Mouse (Mus musculus): ENCODE results near the gene Shisa8.

DNA sequence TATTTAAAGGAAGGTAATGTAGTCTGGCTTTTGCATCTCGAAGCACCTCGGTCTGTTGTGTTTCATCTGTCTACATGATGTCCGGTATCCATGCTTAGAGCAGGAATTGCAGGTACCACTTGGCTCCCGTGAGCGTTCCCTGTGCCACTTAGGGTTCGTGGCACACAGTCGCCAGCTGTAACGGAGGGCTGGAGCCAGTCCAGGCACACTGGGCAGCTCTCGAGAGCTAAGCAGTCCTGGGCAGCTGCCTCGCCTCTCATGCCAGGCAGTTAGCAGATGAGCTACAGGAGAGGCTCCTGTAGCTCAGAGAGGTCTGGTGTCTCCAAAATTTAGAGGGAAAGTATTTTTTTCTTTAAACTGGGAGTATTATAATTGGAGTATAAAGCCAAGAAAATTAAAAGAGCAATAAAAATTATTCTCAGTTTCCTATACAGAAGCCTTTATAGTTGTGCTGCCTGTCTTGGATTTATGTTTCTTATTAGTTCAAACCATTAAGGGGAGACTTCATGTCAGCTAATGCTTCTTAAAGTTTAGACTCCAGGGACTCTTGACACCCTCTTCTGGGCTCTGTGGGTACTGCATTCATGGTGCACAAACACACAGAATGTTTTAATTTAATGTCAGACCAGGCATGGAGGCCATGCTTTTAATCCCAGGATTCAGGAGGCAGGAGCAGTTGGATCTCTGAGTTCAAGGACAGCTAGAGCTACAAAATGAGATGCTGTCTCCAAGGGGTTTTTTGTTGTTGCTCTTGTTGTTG is 24.0 kb downstream of the Shisa8 start:
- TF ChIP-seq GATA1 (IDR thresholded peaks at IDR 0.05; ENCODE audit: borderline replicate concordance, low read length) (no peak), FLI1 (IDR thresholded peaks at IDR 0.05; ENCODE audit: low read length) (no peak)

All from megakaryocyte, embryonic 14.5 days (primary cell).